Mouse (Mus musculus): ENCODE results near the gene Myh11.
"Not testable (repeated sequence)": the region's sequence is repeated elsewhere in the genome, so short reads cannot be mapped to it uniquely, and the experiment has no call there.

DNA sequence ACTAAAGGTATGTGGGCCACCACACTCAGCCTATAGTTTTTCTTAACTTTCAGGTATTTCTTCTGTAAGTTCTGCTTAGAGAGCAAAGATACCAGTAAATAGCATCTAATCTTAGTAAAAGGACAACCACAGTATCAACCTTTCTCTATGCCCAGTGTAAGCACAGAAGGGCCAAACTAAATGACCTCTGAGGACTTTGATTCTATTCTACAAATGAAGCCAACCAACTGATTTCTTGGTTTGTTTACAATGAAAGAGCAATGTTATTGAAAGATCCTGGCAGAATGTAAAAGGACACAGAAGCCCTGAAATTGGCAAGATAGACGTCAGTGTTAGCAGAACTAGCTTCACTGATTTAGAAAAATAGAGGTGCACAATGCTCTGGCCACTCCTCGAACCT is 135.5 kb downstream of the Myh11 start:
- not testable (repeated sequence) for TF ChIP-seq CTCF, POLR2A (IDR thresholded peaks at IDR 0.05; ENCODE audit: insufficient read depth, low read depth, low read length)
